Mouse (Mus musculus) myocyte (in vitro differentiated cells): Measurements from ENCODE around the gene Gm29094.
"Not testable (repeated sequence)": the region's sequence is repeated elsewhere in the genome, so short reads cannot be mapped to it uniquely, and the experiment has no call there.

ENCODE experiments used
- POLR2A ChIP-seq: IDR thresholded peaks from one replicate; pipeline ENCODE4 v1.6.1; 2011; ENCODE audit warnings: low read depth, mild to moderate bottlenecking, control low read depth, moderate library complexity; ENCODE audit not compliant: insufficient read length
- SRF ChIP-seq: IDR thresholded peaks from one replicate; pipeline ENCODE4 v1.6.1; 2011; ENCODE audit warnings: low read depth; ENCODE audit not compliant: control insufficient read depth, insufficient read length

- not testable (repeated sequence) for TF ChIP-seq POLR2A, SRF
Observed at GRCm38 (mm10) chr9:89212428-89212827, 13.2 kb downstream of the Gm29094 start.
